Mouse (Mus musculus): ENCODE measurements around the gene Klf13. TPM values are rescaled to one million over a fixed set of nuclear protein-coding genes. Genes with fewer than 3 reads are reported as not detected.

Klf13 gene
- total RNA-seq, 1 experiment, result 29.4 TPM

GRCm38 (mm10) chr7:63901346-63901745 is 37.4 kb downstream of the Klf13 start:
- in situ Hi-C loops (cut with MboI; ENCODE audit: low sequenced_read_pairs in 2 of 2, unreplicated experiment in 2 of 2), result no loop called here
- TF ChIP-seq ZNF384 (IDR thresholded peaks at IDR 0.05; ENCODE audit: low read depth, low read length), result no peak
- TF ChIP-seq HCFC1 (IDR thresholded peaks at IDR 0.05; ENCODE audit: borderline replicate concordance, insufficient read depth, low read length), result no peak
- no peak overlapping the region for H3K9ac ChIP-seq (ENCODE audit: insufficient read depth, low read depth, low read length, poor library complexity, severe bottlenecking)
- no peak overlapping the region for H3K4me3 ChIP-seq (ENCODE audit: insufficient read depth in 1 of 2, low read depth in 1 of 2, low read length in 2 of 2, poor library complexity in 1 of 2, severe bottlenecking in 1 of 2)
- H3K4me1 ChIP-seq (ENCODE audit: control insufficient read depth in 2 of 2, insufficient read depth in 2 of 2, low read length in 2 of 2, poor library complexity in 1 of 2), result peaks cover 10 to 27% of the 10 kb centered on the region in 2 experiments
- no peak overlapping the region for H3K27ac ChIP-seq (ENCODE audit: insufficient read depth, low read depth, low read length, poor library complexity, severe bottlenecking)
- DNase-seq (ENCODE audit: low read depth, low spot score), result no peak
- no peaks in the 10 kb centered on the region for H3K9me3 ChIP-seq (ENCODE audit: control insufficient read depth, insufficient read depth, low read depth, low read length)
- no peaks in the 10 kb centered on the region for H3K36me3 ChIP-seq (ENCODE audit: control insufficient read depth, insufficient read depth, low read length, poor library complexity, severe bottlenecking)

- in situ Hi-C loops (cut with MboI; ENCODE audit: low sequenced_read_pairs in 2 of 2, unreplicated experiment in 2 of 2), result no loop called here
- Histone ChIP-seq H3K4me1 (ENCODE audit: control insufficient read depth in 2 of 2, insufficient read depth in 2 of 2, low read length in 2 of 2, poor library complexity in 1 of 2) (peaks cover 7 to 25% of the 10 kb centered on the region in 2 experiments), H3K9me3 (ENCODE audit: control insufficient read depth, insufficient read depth, low read depth, low read length) (no peaks in the 10 kb centered on the region), H3K4me3 (ENCODE audit: insufficient read depth in 1 of 2, low read depth in 1 of 2, low read length in 2 of 2, poor library complexity in 1 of 2, severe bottlenecking in 1 of 2) (no peak overlapping the region), H3K27ac (ENCODE audit: insufficient read depth, low read depth, low read length, poor library complexity, severe bottlenecking) (no peak overlapping the region), H3K9ac (ENCODE audit: insufficient read depth, low read depth, low read length, poor library complexity, severe bottlenecking) (no peak overlapping the region), H3K36me3 (ENCODE audit: control insufficient read depth, insufficient read depth, low read length, poor library complexity, severe bottlenecking) (no peaks in the 10 kb centered on the region)
- TF ChIP-seq CHD2 (IDR thresholded peaks at IDR 0.05; ENCODE audit: low read depth, low read length) (no peak), HCFC1 (IDR thresholded peaks at IDR 0.05; ENCODE audit: borderline replicate concordance, insufficient read depth, low read length) (no peak), MAFK (IDR thresholded peaks at IDR 0.05; ENCODE audit: insufficient read depth, low read depth, low read length) (no peak), ZC3H11A (IDR thresholded peaks at IDR 0.05; ENCODE audit: borderline replicate concordance, low read depth, low read length) (no peak), ZNF384 (IDR thresholded peaks at IDR 0.05; ENCODE audit: low read depth, low read length) (no peak)
- no peak for DNase-seq (ENCODE audit: low read depth, low spot score)
Measured at GRCm38 (mm10) chr7:63900411-63900810, 38.3 kb downstream of the Klf13 start.

GRCm38 (mm10) chr7:63899925-63900324 is 38.8 kb downstream of the Klf13 start:
- H3K9ac ChIP-seq (ENCODE audit: insufficient read depth, low read depth, low read length, poor library complexity, severe bottlenecking), result no peak overlapping the region
- peaks cover 7 to 25% of the 10 kb centered on the region in 2 experiments for H3K4me1 ChIP-seq (ENCODE audit: control insufficient read depth in 2 of 2, insufficient read depth in 2 of 2, low read length in 2 of 2, poor library complexity in 1 of 2)
- no peak overlapping the region for H3K4me3 ChIP-seq (ENCODE audit: insufficient read depth in 1 of 2, low read depth in 1 of 2, low read length in 2 of 2, poor library complexity in 1 of 2, severe bottlenecking in 1 of 2)
- TF ChIP-seq HCFC1 (IDR thresholded peaks at IDR 0.05; ENCODE audit: borderline replicate concordance, insufficient read depth, low read length) (no peak), MAFK (IDR thresholded peaks at IDR 0.05; ENCODE audit: insufficient read depth, low read depth, low read length) (no peak), ZC3H11A (IDR thresholded peaks at IDR 0.05; ENCODE audit: borderline replicate concordance, low read depth, low read length) (no peak), CHD2 (IDR thresholded peaks at IDR 0.05; ENCODE audit: low read depth, low read length) (no peak), ZNF384 (IDR thresholded peaks at IDR 0.05; ENCODE audit: low read depth, low read length) (no peak)
- H3K9me3 ChIP-seq (ENCODE audit: control insufficient read depth, insufficient read depth, low read depth, low read length), result no peaks in the 10 kb centered on the region
- no peak overlapping the region for H3K27ac ChIP-seq (ENCODE audit: insufficient read depth, low read depth, low read length, poor library complexity, severe bottlenecking)
- in situ Hi-C loops (cut with MboI; ENCODE audit: low sequenced_read_pairs in 2 of 2, unreplicated experiment in 2 of 2), result no loop called here
- DNase-seq (ENCODE audit: low read depth, low spot score), result no peak
- no peaks in the 10 kb centered on the region for H3K36me3 ChIP-seq (ENCODE audit: control insufficient read depth, insufficient read depth, low read length, poor library complexity, severe bottlenecking)

- H3K27ac ChIP-seq (ENCODE audit: insufficient read depth, low read depth, low read length, poor library complexity, severe bottlenecking), result no peak overlapping the region
- in situ Hi-C loops (cut with MboI; ENCODE audit: low sequenced_read_pairs in 2 of 2, unreplicated experiment in 2 of 2), result no loop called here
- peaks cover 4 to 23% of the 10 kb centered on the region in 2 experiments; a peak in 3 of 4 replicates for H3K4me1 ChIP-seq (ENCODE audit: control insufficient read depth in 2 of 2, insufficient read depth in 2 of 2, low read length in 2 of 2, poor library complexity in 1 of 2)
- no peak for DNase-seq (ENCODE audit: low read depth, low spot score)
- H3K9me3 ChIP-seq (ENCODE audit: control insufficient read depth, insufficient read depth, low read depth, low read length), result no peaks in the 10 kb centered on the region
- H3K36me3 ChIP-seq (ENCODE audit: control insufficient read depth, insufficient read depth, low read length, poor library complexity, severe bottlenecking), result no peaks in the 10 kb centered on the region
- TF ChIP-seq ZNF384 (IDR thresholded peaks at IDR 0.05; ENCODE audit: low read depth, low read length), result no peak
- no peak for TF ChIP-seq CHD2 (IDR thresholded peaks at IDR 0.05; ENCODE audit: low read depth, low read length)
- no peak for TF ChIP-seq HCFC1 (IDR thresholded peaks at IDR 0.05; ENCODE audit: borderline replicate concordance, insufficient read depth, low read length)
- no peak for TF ChIP-seq MAFK (IDR thresholded peaks at IDR 0.05; ENCODE audit: insufficient read depth, low read depth, low read length)
- TF ChIP-seq ZC3H11A (IDR thresholded peaks at IDR 0.05; ENCODE audit: borderline replicate concordance, low read depth, low read length), result no peak
- H3K4me3 ChIP-seq (ENCODE audit: insufficient read depth in 1 of 2, low read depth in 1 of 2, low read length in 2 of 2, poor library complexity in 1 of 2, severe bottlenecking in 1 of 2), result no peak overlapping the region
- no peak overlapping the region for H3K9ac ChIP-seq (ENCODE audit: insufficient read depth, low read depth, low read length, poor library complexity, severe bottlenecking)
Measured at GRCm38 (mm10) chr7:63898201-63898600, 40.5 kb downstream of the Klf13 start.

DNA sequence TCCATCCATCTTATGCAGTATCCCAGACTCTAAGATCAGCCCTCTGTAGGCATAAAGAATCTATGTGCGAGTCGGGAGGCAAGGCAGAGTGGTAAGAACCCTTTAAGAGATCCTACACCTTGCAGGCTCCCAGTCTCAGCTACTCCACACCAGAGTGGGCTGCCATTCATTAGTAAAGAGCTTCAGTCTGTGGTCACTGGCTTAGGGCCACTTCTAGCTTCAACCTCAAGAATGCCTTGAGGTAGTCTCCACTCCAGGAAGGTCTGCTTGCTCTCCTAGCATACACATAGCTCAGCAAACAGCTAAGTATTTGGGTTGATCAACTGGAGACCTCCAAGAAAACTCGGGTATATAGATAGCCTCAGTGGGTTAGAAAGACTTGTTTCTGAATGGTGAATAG is 41.1 kb downstream of the Klf13 start:
- TF ChIP-seq HCFC1 (IDR thresholded peaks at IDR 0.05; ENCODE audit: borderline replicate concordance, insufficient read depth, low read length) (no peak), MAFK (IDR thresholded peaks at IDR 0.05; ENCODE audit: insufficient read depth, low read depth, low read length) (no peak), ZNF384 (IDR thresholded peaks at IDR 0.05; ENCODE audit: low read depth, low read length) (no peak)
- in situ Hi-C loops (cut with MboI; ENCODE audit: low sequenced_read_pairs in 2 of 2, unreplicated experiment in 2 of 2), result no loop called here
- H3K9ac ChIP-seq (ENCODE audit: insufficient read depth, low read depth, low read length, poor library complexity, severe bottlenecking), result no peak overlapping the region
- H3K4me1 ChIP-seq (ENCODE audit: control insufficient read depth in 2 of 2, insufficient read depth in 2 of 2, low read length in 2 of 2, poor library complexity in 1 of 2), result peaks cover 2 to 23% of the 10 kb centered on the region in 2 experiments; a peak in 3 of 4 replicates
- H3K4me3 ChIP-seq (ENCODE audit: insufficient read depth in 1 of 2, low read depth in 1 of 2, low read length in 2 of 2, poor library complexity in 1 of 2, severe bottlenecking in 1 of 2), result peak overlapping the region in 1 of 2 experiments; percentile 52; a peak in 1 of 4 replicates
- no peak overlapping the region for H3K27ac ChIP-seq (ENCODE audit: insufficient read depth, low read depth, low read length, poor library complexity, severe bottlenecking)
- no peak for DNase-seq (ENCODE audit: low read depth, low spot score)
- H3K9me3 ChIP-seq (ENCODE audit: control insufficient read depth, insufficient read depth, low read depth, low read length), result no peaks in the 10 kb centered on the region
- no peaks in the 10 kb centered on the region for H3K36me3 ChIP-seq (ENCODE audit: control insufficient read depth, insufficient read depth, low read length, poor library complexity, severe bottlenecking)
